Mouse (Mus musculus) layer of hippocampus, postnatal 14 days (tissue): Measurements from ENCODE around the gene Rps19. TPM values are rescaled to one million over a fixed set of nuclear protein-coding genes. Genes with fewer than 3 reads are reported as not detected.
A peak's percentile ranks its signal among the peaks of the same experiment; 100 is the strongest.
"Not testable (repeated sequence)": the region's sequence is repeated elsewhere in the genome, so short reads cannot be mapped to it uniquely, and the experiment has no call there.

Source experiments
- DNase-seq, 2 experiments: peaks; one replicate each; pipeline ENCODE4 v3.0.0; 2021 to 2022; ENCODE audit warnings: low spot score in 2 of 2, mixed read lengths in 1 of 2
- total RNA-seq, 2 experiments: library from RNA; stranded (reverse); gene quantifications; 2 replicates each; pipeline ENCODE4 v1.2.3; 2021

The Rps19 gene
- total RNA-seq, 2 experiments from 2014 or later, result 452 TPM

- no peak for DNase-seq
Measured at GRCm38 (mm10) chr7:24869080-24869479, 15.1 kb upstream of the Rps19 start.

GRCm38 (mm10) chr7:24869532-24870165 is 14.5 kb upstream of the Rps19 start, which contains the start of the genes Lypd4 and Dmrtc2:
TSS of gene Lypd4 (minus strand) at chr7:24869941.
TSS of gene Dmrtc2 (plus strand) at chr7:24870057.
- DNase-seq, result no peak

GRCm38 (mm10) chr7:24877588-24877987 is 6.6 kb upstream of the Rps19 start:
- no peak for DNase-seq

- DNase-seq, result no peak
Measured at GRCm38 (mm10) chr7:24879620-24880019, 4.6 kb upstream of the Rps19 start.

- DNase-seq, result no peak
Measured at GRCm38 (mm10) chr7:24882416-24883199, 1.6 kb upstream of the Rps19 start.

- no peak for DNase-seq
Measured at GRCm38 (mm10) chr7:24884693-24885291, 621 bp downstream of the Rps19 start.

GRCm38 (mm10) chr7:24885468-24886307 is 1.5 kb downstream of the Rps19 start:
- no peak for DNase-seq

- no peak for DNase-seq
Measured at GRCm38 (mm10) chr7:24886308-24886633, 2.1 kb downstream of the Rps19 start.

GRCm38 (mm10) chr7:24887096-24887495 is 2.9 kb downstream of the Rps19 start:
- DNase-seq, result no peak

GRCm38 (mm10) chr7:24889431-24890220 is 5.5 kb downstream of the Rps19 start:
- no peak for DNase-seq

- peak; percentile 74 to 77 for DNase-seq
Measured at GRCm38 (mm10) chr7:24890281-24891216, 6.4 kb downstream of the Rps19 start.

GRCm38 (mm10) chr7:24891241-24892124 is 7.3 kb downstream of the Rps19 start:
- no peak for DNase-seq

- no peak for DNase-seq
Measured at GRCm38 (mm10) chr7:24892125-24892583, 8.0 kb downstream of the Rps19 start.

GRCm38 (mm10) chr7:24895749-24896148 is 11.6 kb downstream of the Rps19 start:
- not testable (repeated sequence) for DNase-seq

GRCm38 (mm10) chr7:24896269-24896668 is 12.1 kb downstream of the Rps19 start:
- DNase-seq, result no peak

- DNase-seq, result no peak
Measured at GRCm38 (mm10) chr7:24897224-24897623, 13.1 kb downstream of the Rps19 start, which contains the start of gene Cd79a. TSS of gene Cd79a (plus strand) at chr7:24897381.

GRCm38 (mm10) chr7:24897959-24898358 is 13.8 kb downstream of the Rps19 start:
- no peak for DNase-seq

- DNase-seq, result no peak
Measured at GRCm38 (mm10) chr7:24901114-24901513, 16.9 kb downstream of the Rps19 start.
